Mouse (Mus musculus): ENCODE measurements around the gene 4931422A03Rik. TPM values are rescaled to one million over a fixed set of nuclear protein-coding genes. Genes with fewer than 3 reads are reported as not detected.
A peak's percentile ranks its signal among the peaks of the same experiment; 100 is the strongest.

The 4931422A03Rik gene
- polyA plus RNA-seq, 1 experiment from 2014 or later = 3.2 TPM

DNA sequence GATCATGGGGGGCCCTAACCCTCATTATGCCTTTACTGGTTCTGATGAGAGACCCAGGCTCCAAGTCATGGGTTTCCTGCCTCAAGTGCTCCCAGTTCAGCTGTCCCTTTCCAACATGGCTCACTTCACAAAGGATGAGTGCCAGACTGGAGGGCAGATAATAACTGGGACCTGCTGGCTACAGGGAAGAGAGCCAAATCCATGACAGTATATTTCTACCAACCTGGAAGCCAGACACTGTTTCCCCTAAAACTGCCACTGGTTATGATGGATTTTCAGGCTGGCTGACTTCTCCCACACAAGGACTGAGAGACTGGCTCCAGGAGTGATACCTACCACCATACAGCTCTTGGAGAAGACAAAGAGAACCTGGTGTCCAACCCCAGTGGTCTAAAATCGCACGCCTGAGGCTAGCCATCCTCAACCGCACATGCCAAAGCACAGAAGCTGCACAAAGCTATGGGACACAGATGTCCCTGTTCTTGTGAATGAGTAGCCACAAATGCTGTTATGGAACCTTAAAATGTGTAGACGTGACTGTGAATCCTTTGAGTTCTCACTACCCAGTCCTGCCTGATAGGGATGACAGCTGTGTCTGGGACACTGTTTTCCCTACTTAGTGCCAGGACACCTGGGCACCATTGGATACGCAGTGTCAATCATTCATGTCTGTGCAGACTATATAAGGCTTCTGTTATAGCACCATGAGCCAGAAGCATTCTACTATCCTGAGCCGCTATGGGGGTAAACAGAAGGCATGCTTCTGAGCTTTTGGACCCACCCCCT, 74.9 kb downstream of the 4931422A03Rik start:
- WGBS = 68% methylated on average over 6 of the region's 6 CpGs
- Histone ChIP-seq H3K9me3 (ENCODE audit: control insufficient read depth, low read length) (no peaks in the 10 kb centered on the region), H3K4me2 (ENCODE audit: low read length) (no peak overlapping the region), H3K4me1 (replicated peaks; ENCODE audit: control insufficient read depth, insufficient read depth, low read length) (peaks cover 6% of the 10 kb centered on the region; the same call in 1 of the 2 replicates), H3K4me3 (replicated peaks; ENCODE audit: low read length) (no peak overlapping the region), H3K27ac (ENCODE audit: low read length) (peak overlapping the region; percentile 37; the same call in 1 of the 2 replicates), H3K9ac (replicated peaks; ENCODE audit: low read depth, low read length) (no peak overlapping the region), H3K27me3 (replicated peaks; ENCODE audit: control insufficient read depth, insufficient read depth, low read length) (no peaks in the 10 kb centered on the region), H3K36me3 (ENCODE audit: control insufficient read depth, insufficient read depth) (no peaks in the 10 kb centered on the region)
- peak; percentile 87 for ATAC-seq

DNA sequence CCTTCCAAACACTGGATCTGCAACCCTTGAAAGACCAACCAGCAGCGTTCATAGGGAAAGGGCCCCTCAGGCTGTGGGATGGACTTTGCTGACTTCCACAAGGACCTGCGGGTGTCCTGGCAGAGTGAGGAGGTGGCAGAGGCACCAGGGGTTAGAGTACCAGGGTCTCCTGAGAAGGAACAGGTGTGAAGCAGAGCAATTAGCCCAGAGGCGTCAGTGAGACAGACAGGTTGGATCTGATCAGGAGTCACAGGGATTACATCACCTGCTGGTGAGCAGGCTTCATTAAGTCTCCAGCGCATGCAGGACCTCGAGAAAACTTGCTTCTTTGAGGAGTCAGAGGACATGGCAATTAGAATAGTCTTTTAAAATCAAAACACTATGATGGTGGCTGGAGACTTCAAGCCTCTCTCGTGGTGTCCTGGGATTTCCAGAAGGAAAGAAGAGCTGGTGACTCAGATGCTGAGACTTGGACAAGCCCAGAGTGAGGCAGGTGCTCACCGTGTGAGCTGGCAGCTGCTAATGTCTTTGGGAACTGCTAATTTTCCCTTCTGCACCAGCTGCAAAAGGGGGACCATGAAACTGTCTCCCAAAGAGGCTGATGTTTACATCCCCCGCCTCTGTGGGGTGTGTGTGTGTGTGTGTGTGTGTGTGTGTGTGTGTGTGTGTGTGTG, 80.0 kb downstream of the 4931422A03Rik start:
- no peaks in the 10 kb centered on the region for H3K36me3 ChIP-seq (ENCODE audit: control insufficient read depth, insufficient read depth)
- ATAC-seq = no peak
- no peaks in the 10 kb centered on the region for H3K9me3 ChIP-seq (ENCODE audit: control insufficient read depth, low read length)
- no peak overlapping the region for H3K27ac ChIP-seq (ENCODE audit: low read length)
- H3K4me1 ChIP-seq (replicated peaks; ENCODE audit: control insufficient read depth, insufficient read depth, low read length) = no peaks in the 10 kb centered on the region
- H3K4me3 ChIP-seq (replicated peaks; ENCODE audit: low read length) = no peak overlapping the region
- 59% methylated on average over 8 of the region's 8 CpGs for WGBS
- no peak overlapping the region for H3K4me2 ChIP-seq (ENCODE audit: low read length)
- H3K9ac ChIP-seq (replicated peaks; ENCODE audit: low read depth, low read length) = no peak overlapping the region
- no peaks in the 10 kb centered on the region for H3K27me3 ChIP-seq (replicated peaks; ENCODE audit: control insufficient read depth, insufficient read depth, low read length)

DNA sequence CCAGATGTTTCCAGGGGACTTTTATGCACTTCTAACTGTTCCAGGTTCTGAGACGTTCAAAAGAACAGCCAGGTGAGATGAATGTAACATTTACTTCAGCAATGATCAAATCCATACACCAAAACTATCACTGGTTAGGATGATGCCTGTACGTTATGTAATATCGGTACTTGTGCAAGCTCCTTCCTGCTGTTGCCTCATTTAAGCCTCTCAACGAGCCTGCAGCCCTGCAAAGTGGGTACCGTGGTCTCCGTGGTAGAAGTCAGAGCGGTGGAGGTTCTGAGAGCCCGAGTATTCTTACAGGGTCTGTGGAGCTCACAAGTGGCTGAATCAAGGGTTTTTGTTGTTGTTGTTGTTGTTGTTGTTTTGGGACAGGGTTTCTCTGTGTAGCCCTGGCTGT, 81.3 kb downstream of the 4931422A03Rik start:
- Histone ChIP-seq H3K9ac (replicated peaks; ENCODE audit: low read depth, low read length) (no peak overlapping the region), H3K27ac (ENCODE audit: low read length) (no peak overlapping the region), H3K36me3 (ENCODE audit: control insufficient read depth, insufficient read depth) (no peaks in the 10 kb centered on the region), H3K4me3 (replicated peaks; ENCODE audit: low read length) (no peak overlapping the region), H3K4me1 (replicated peaks; ENCODE audit: control insufficient read depth, insufficient read depth, low read length) (no peaks in the 10 kb centered on the region), H3K27me3 (replicated peaks; ENCODE audit: control insufficient read depth, insufficient read depth, low read length) (no peaks in the 10 kb centered on the region), H3K4me2 (ENCODE audit: low read length) (no peak overlapping the region), H3K9me3 (ENCODE audit: control insufficient read depth, low read length) (no peaks in the 10 kb centered on the region)
- 87% methylated on average over 8 of the region's 8 CpGs for WGBS
- no peak for ATAC-seq

DNA sequence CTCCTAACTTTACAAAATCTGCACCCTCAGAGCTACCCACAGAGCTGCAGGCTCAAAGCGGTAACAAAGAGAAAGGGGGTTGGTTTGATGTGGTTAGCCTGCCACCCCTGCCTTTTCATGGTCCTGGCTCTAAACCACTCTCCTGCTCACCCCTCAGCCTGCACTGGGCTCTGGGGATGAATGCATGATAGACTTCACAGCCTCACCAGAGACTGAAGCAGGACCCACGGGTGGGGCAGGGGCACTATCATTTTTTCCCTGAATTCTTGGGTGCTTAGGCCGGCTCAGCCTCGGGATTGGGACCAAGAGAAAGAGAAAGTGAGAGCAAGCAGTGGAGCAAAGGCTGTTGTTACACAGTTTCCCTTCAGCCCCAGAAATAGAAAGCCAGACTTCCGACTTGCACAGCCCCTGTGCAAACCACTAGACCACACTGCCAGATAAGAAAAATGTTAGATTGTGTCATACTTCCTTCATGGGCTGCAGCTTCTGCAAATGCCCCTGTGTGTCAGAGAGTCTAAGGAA, 82.5 kb downstream of the 4931422A03Rik start:
- Histone ChIP-seq H3K4me1 (replicated peaks; ENCODE audit: control insufficient read depth, insufficient read depth, low read length) (no peaks in the 10 kb centered on the region), H3K4me2 (ENCODE audit: low read length) (no peak overlapping the region), H3K9ac (replicated peaks; ENCODE audit: low read depth, low read length) (no peak overlapping the region), H3K36me3 (ENCODE audit: control insufficient read depth, insufficient read depth) (no peaks in the 10 kb centered on the region), H3K27me3 (replicated peaks; ENCODE audit: control insufficient read depth, insufficient read depth, low read length) (no peaks in the 10 kb centered on the region), H3K27ac (ENCODE audit: low read length) (no peak overlapping the region), H3K4me3 (replicated peaks; ENCODE audit: low read length) (no peak overlapping the region), H3K9me3 (ENCODE audit: control insufficient read depth, low read length) (no peaks in the 10 kb centered on the region)
- ATAC-seq = no peak
- WGBS = 83% methylated on average over 5 of the region's 5 CpGs

DNA sequence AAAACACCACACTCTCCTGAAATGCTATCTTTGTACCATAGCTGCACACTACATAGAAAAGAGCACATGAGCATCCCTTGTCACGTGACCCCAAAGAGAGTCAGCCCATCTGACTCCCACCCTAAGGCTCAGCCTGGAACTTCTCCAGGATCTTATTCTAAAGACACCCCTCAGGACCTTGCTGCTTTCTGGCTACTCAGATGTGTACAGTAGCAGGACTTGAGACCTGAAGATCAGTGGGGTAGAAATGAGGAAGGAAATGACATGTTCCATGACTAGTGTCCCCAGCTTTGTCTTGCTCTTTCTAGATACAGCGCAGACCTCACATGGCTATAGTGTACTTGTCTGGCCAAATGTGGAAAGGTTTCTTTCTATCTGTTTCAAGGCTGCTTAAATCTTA, 83.3 kb downstream of the 4931422A03Rik start:
- H3K36me3 ChIP-seq (ENCODE audit: control insufficient read depth, insufficient read depth) = no peaks in the 10 kb centered on the region
- H3K4me3 ChIP-seq (replicated peaks; ENCODE audit: low read length) = no peak overlapping the region
- WGBS = 94% methylated on average over 2 of the region's 2 CpGs
- no peak overlapping the region for H3K27ac ChIP-seq (ENCODE audit: low read length)
- no peaks in the 10 kb centered on the region for H3K27me3 ChIP-seq (replicated peaks; ENCODE audit: control insufficient read depth, insufficient read depth, low read length)
- H3K4me2 ChIP-seq (ENCODE audit: low read length) = no peak overlapping the region
- no peaks in the 10 kb centered on the region for H3K4me1 ChIP-seq (replicated peaks; ENCODE audit: control insufficient read depth, insufficient read depth, low read length)
- no peak for ATAC-seq
- H3K9me3 ChIP-seq (ENCODE audit: control insufficient read depth, low read length) = no peaks in the 10 kb centered on the region
- no peak overlapping the region for H3K9ac ChIP-seq (replicated peaks; ENCODE audit: low read depth, low read length)

DNA sequence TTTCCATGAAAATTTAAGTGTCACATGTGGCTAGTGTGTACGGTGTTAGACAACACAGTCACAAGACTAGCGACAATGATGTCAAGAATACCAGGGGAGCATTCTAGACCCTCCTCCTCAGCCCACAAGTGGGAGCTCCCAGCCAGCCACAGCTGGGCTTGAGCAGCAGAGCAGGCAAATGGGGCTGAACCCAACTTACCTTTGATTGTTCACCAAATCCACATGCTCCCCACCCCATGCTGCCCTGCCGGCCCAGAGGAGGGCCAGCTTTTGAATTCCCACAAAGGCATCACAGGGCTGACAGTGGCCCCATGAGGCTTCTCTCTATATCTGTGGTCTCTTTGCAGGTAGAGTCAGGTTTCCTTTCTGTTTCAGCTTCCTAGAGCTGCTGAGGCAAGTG, 87.1 kb downstream of the 4931422A03Rik start:
- ATAC-seq = no peak
- H3K9me3 ChIP-seq (ENCODE audit: control insufficient read depth, low read length) = no peaks in the 10 kb centered on the region
- H3K36me3 ChIP-seq (ENCODE audit: control insufficient read depth, insufficient read depth) = no peaks in the 10 kb centered on the region
- no peak overlapping the region for H3K4me2 ChIP-seq (ENCODE audit: low read length)
- WGBS = 59% methylated on average over 3 of the region's 3 CpGs
- no peak overlapping the region for H3K4me3 ChIP-seq (replicated peaks; ENCODE audit: low read length)
- no peak overlapping the region for H3K27ac ChIP-seq (ENCODE audit: low read length)
- H3K9ac ChIP-seq (replicated peaks; ENCODE audit: low read depth, low read length) = no peak overlapping the region
- no peaks in the 10 kb centered on the region for H3K27me3 ChIP-seq (replicated peaks; ENCODE audit: control insufficient read depth, insufficient read depth, low read length)
- no peaks in the 10 kb centered on the region for H3K4me1 ChIP-seq (replicated peaks; ENCODE audit: control insufficient read depth, insufficient read depth, low read length)

DNA sequence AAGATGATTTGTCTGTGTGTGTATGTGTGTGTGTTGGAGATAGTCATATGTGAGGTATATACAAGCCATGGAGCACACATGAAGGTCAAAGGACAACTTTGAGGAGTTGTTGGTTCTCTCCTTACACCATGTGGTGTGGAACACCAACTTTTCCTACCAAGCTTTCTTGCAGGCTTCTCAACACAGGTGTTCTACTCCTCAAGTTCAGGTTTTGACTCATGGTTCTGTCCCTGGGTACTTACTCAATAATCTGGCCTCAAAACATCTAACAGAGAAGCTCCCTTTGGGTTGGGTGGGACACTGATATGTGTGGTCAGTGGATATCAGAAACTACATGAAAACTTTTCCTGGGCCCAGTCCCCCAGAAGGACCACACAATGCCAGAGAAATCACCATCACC, 89.2 kb downstream of the 4931422A03Rik start:
- Histone ChIP-seq H3K4me2 (ENCODE audit: low read length) (no peak overlapping the region), H3K4me1 (replicated peaks; ENCODE audit: control insufficient read depth, insufficient read depth, low read length) (no peaks in the 10 kb centered on the region), H3K27ac (ENCODE audit: low read length) (no peak overlapping the region), H3K4me3 (replicated peaks; ENCODE audit: low read length) (no peak overlapping the region), H3K9me3 (ENCODE audit: control insufficient read depth, low read length) (no peaks in the 10 kb centered on the region), H3K27me3 (replicated peaks; ENCODE audit: control insufficient read depth, insufficient read depth, low read length) (no peaks in the 10 kb centered on the region), H3K9ac (replicated peaks; ENCODE audit: low read depth, low read length) (no peak overlapping the region), H3K36me3 (ENCODE audit: control insufficient read depth, insufficient read depth) (no peaks in the 10 kb centered on the region)
- ATAC-seq = no peak

DNA sequence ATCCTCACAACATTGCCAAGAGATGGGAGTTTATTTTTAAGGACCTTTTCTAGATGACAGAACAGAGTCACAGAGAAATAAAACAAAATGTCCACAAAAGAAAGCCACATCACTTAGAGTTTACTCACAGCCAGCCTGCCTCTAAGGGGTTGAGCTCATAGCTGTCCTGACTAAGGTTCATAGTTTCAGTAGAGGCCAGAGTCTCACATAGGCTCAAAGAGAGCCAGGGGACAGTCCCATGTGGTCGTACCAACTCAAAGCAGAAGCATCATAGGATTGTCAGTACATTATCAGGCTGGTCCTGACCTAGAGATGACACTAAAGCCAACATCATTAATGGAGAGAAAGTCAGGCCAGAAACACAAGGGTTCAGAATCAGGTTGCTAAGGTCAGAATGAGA, 89.6 kb downstream of the 4931422A03Rik start:
- ATAC-seq = no peak
- H3K4me3 ChIP-seq (replicated peaks; ENCODE audit: low read length) = no peak overlapping the region
- WGBS = 74% methylated on average over 1 of the region's 1 CpGs
- no peaks in the 10 kb centered on the region for H3K9me3 ChIP-seq (ENCODE audit: control insufficient read depth, low read length)
- H3K27me3 ChIP-seq (replicated peaks; ENCODE audit: control insufficient read depth, insufficient read depth, low read length) = no peaks in the 10 kb centered on the region
- H3K36me3 ChIP-seq (ENCODE audit: control insufficient read depth, insufficient read depth) = no peaks in the 10 kb centered on the region
- no peaks in the 10 kb centered on the region for H3K4me1 ChIP-seq (replicated peaks; ENCODE audit: control insufficient read depth, insufficient read depth, low read length)
- no peak overlapping the region for H3K27ac ChIP-seq (ENCODE audit: low read length)
- no peak overlapping the region for H3K4me2 ChIP-seq (ENCODE audit: low read length)
- H3K9ac ChIP-seq (replicated peaks; ENCODE audit: low read depth, low read length) = no peak overlapping the region

DNA sequence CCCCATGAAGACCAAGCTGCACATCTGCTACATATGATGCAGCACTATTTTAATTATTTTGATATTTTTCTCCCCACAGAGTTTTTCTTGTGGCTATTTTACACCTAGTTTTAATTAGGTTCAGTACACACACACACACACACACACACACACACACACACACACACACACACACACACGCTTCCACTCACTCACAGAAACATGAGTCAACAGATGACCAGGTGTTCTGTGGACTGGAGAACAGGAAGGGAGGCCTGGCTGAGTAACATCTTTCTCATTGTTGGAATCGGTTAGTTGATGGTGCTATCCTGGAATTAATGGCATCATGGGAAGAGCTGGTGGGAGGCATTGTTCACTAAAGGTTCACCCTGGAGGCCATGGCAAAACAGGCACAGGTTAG, 90.5 kb downstream of the 4931422A03Rik start:
- WGBS = 64% methylated on average over 2 of the region's 2 CpGs

More for the DNA sequence above, 90.5 kb downstream of the 4931422A03Rik start:
- no peaks in the 10 kb centered on the region for H3K27me3 ChIP-seq (replicated peaks; ENCODE audit: control insufficient read depth, insufficient read depth, low read length)
- no peaks in the 10 kb centered on the region for H3K9me3 ChIP-seq (ENCODE audit: control insufficient read depth, low read length)
- H3K4me1 ChIP-seq (replicated peaks; ENCODE audit: control insufficient read depth, insufficient read depth, low read length) = no peaks in the 10 kb centered on the region
- no peak overlapping the region for H3K27ac ChIP-seq (ENCODE audit: low read length)
- no peaks in the 10 kb centered on the region for H3K36me3 ChIP-seq (ENCODE audit: control insufficient read depth, insufficient read depth)
- H3K9ac ChIP-seq (replicated peaks; ENCODE audit: low read depth, low read length) = no peak overlapping the region
- no peak for ATAC-seq
- H3K4me3 ChIP-seq (replicated peaks; ENCODE audit: low read length) = no peak overlapping the region
- H3K4me2 ChIP-seq (ENCODE audit: low read length) = no peak overlapping the region

All from forebrain, embryonic 16.5 days (tissue).